Mouse (Mus musculus) cortical plate, adult 2 months (tissue): Measurements from ENCODE around the gene Zfpl1. TPM values are rescaled to one million over a fixed set of nuclear protein-coding genes. Genes with fewer than 3 reads are reported as not detected.

Source experiments
- H3K27ac ChIP-seq: fragments of 200-500 bp; 2 replicates; pipeline ENCODE4 v1.5.1; 2012; ENCODE audit warnings: low read length, control low read depth, inconsistent platforms; ENCODE audit not compliant: insufficient read depth
- H3K4me1 ChIP-seq: fragments of 200-500 bp; 2 replicates; pipeline ENCODE4 v1.6.1; 2011; ENCODE audit warnings: low read length; ENCODE audit not compliant: control insufficient read depth, insufficient read depth
- H3K4me3 ChIP-seq: fragments of 200-500 bp; 2 replicates; pipeline ENCODE4 v1.5.1; 2011; ENCODE audit warnings: mild to moderate bottlenecking, low read length, control low read depth; ENCODE audit not compliant: insufficient read depth
- CTCF ChIP-seq: fragments of 200-500 bp; IDR thresholded peaks from 2 replicates; pipeline ENCODE4 v1.5.1; 2011; ENCODE audit warnings: mild to moderate bottlenecking, control low read depth, low read length; ENCODE audit not compliant: insufficient read depth; ENCODE audit errors: extremely low read depth
- POLR2A ChIP-seq: fragments of 200-500 bp; IDR thresholded peaks from 2 replicates; pipeline ENCODE4 v1.6.1; 2011; ENCODE audit warnings: mild to moderate bottlenecking, low read length, control low read depth; ENCODE audit not compliant: insufficient read depth; ENCODE audit errors: extremely low read depth
- polyA plus RNA-seq: library from polyadenylated mRNA; depleted of rRNA; stranded (reverse); fragments of >200 nt; gene quantifications from 2 replicates; pipeline ENCODE4 v1.2.3, GENCODE M21; 2012

Gene Zfpl1
- polyA plus RNA-seq, 1 experiment = 83.9 TPM

DNA sequence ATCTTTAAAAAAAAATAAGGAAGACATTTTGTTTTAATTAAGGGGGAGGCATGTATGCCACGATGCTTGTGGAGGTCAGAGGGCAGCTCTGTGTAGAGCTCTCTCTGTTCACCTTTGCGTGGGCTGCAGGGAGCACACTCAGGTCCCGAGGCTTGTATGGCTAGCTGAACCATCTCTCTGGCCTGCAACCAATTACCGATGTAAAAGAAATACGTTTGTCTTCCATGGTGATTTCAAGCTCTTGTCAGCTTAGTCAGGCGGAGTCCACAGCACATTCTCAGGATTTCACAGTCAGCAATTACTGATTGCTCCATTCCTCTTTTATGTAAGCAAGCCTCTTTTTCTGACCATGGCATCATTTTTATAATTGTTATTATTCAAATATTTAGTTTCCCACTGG, 16.4 kb upstream of the Zfpl1 start:
- no peak for TF ChIP-seq POLR2A
- TF ChIP-seq CTCF = no peak
- Histone ChIP-seq H3K27ac (no peak overlapping the region), H3K4me1 (no peaks in the 10 kb centered on the region), H3K4me3 (no peak overlapping the region)

DNA sequence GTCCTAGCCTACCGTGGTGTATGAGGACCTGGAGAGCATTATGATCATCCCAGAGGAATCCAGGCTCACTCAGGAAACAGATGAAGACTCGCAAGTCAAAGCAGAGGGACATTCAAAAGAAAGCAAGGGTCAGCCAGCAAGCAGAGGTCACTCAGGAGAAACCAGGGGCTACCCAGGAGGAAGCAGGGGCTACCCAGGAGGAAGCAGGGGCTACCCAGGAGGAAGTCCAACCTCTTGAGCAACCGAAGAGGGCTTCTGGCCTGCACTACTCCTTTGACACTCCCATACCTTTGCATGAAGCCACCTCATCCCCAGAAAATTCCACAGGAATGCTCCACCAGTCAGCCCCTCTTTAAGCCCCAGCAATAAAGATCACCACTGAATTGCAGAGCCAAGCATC, 13.1 kb upstream of the Zfpl1 start:
- no peak overlapping the region for H3K27ac ChIP-seq
- no peaks in the 10 kb centered on the region for H3K4me1 ChIP-seq
- TF ChIP-seq POLR2A (no peak), CTCF (no peak)
- H3K4me3 ChIP-seq = no peak overlapping the region

GRCm38 (mm10) chr19:6094119-6094518, 9.4 kb upstream of the Zfpl1 start, which contains the start of gene AC131692.1:
Gene AC131692.1 (plus strand): TSS chr19:6094419.
- TF ChIP-seq CTCF (no peak), POLR2A (no peak)
- H3K4me1 ChIP-seq = no peaks in the 10 kb centered on the region
- H3K27ac ChIP-seq = no peak within 1 kb of the TSS
- H3K4me3 ChIP-seq = no peak within 1 kb of the TSS

DNA sequence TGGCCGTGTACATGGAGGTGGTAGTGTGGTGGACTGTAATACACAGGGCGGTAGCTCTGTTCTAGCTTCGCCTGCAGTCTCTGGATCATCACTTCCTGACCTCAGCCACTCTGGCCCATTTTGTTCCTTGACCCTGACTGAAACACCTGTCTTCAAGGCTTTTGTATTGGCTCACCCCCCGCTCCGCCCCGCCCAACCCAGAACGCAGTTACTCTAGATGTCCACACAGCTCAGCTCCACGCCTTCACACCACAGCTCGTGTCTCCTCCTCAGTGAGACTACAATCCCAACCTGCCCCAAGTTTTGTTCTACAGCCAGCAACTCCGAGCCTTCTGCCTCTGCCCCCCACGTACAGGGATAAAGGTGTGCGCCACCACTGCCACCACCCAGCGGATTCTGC, 4.1 kb upstream of the Zfpl1 start:
- Histone ChIP-seq H3K27ac (no peak overlapping the region), H3K4me1 (0 out of 2 replicates have a peak, but pooled peaks cover 2% of the 10 kb centered on the region), H3K4me3 (no peak overlapping the region)
- no peak for TF ChIP-seq CTCF

- Histone ChIP-seq H3K27ac (no peak overlapping the region), H3K4me3 (no peak overlapping the region; the same call in 1 of the 2 replicates), H3K4me1 (0 out of 2 replicates have a peak, but pooled peaks cover 3% of the 10 kb centered on the region)
- no peak for TF ChIP-seq CTCF
- no peak for TF ChIP-seq POLR2A
These were observed 692 bp upstream of the Zfpl1 start for GRCm38 (mm10) chr19:6085417-6085879.

DNA sequence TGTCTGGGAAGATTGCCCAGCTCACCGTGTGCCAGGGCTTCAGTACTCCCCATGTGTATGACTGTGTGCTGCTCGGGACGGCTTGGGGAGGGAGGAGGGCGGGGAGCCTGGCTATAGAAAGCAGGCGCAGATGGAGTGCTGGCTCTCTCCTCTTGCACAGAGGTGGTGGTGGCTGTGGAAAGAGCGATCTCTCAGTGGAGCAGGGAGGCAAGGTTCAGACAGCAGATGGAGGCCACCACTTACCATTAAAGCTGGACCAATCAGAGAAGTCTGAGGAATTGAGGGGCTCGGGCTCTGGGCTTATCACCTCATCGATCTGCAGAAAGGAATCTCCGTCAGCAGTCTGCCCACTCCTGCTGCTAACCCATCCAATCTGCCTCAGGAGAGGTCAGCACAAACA, 2.6 kb downstream of the Zfpl1 start, which contains the start of gene Gm28374:
Gene Gm28374 (minus strand): TSS at position 101 of the 400 bp plus-strand sequence.
- no peak for TF ChIP-seq CTCF
- no peak for TF ChIP-seq POLR2A
- no peak within 1 kb of the TSS for H3K27ac ChIP-seq
- H3K4me1 ChIP-seq = 0 out of 2 replicates have a peak, but pooled peaks cover 4% of the 10 kb centered on the region
- no peak within 1 kb of the TSS for H3K4me3 ChIP-seq

DNA sequence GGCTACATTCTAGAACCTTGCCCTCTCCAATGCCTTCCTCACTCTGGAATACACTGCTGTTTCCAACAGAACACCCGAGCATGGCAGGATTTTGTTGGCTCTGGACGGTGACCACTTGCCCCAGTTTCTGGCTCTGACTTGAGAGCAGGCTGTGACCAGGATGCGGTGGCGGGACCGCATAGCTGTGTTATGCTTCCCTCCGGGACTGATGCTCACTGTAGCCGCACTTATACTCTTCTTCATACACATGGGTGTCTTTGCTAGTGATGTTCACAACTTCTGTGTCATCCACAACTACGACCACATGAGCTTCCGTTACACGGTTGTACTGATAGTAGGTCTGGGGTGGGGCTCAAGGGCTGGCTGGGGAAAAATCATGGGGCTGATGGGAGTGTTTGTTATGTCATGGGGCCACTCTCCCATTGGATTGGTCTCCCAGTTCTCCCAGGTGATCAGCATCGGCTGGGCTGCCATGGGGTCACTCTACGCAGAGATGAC, 4.7 kb downstream of the Zfpl1 start, which contains the start of gene Tmem262:
Gene Tmem262 (plus strand): TSS at position 51 of the 498 bp plus-strand sequence.
- Histone ChIP-seq H3K4me1 (peaks cover 7% of the 10 kb centered on the region), H3K27ac (no peak within 1 kb of the TSS), H3K4me3 (no peak within 1 kb of the TSS)
- no peak for TF ChIP-seq CTCF
- no peak for TF ChIP-seq POLR2A

- Histone ChIP-seq H3K4me1 (peaks cover 4% of the 10 kb centered on the region), H3K27ac (peak within 1 kb of the TSS; percentile 75), H3K4me3 (peak within 1 kb of the TSS; percentile 89)
- peak; percentile 49; the same call in 1 of the 2 replicates for TF ChIP-seq POLR2A
- no peak for TF ChIP-seq CTCF
These were observed 8.0 kb downstream of the Zfpl1 start, which contains the start of gene Vps51 for GRCm38 (mm10) chr19:6076564-6077393. Gene Vps51 (minus strand): TSS chr19:6077231.

DNA sequence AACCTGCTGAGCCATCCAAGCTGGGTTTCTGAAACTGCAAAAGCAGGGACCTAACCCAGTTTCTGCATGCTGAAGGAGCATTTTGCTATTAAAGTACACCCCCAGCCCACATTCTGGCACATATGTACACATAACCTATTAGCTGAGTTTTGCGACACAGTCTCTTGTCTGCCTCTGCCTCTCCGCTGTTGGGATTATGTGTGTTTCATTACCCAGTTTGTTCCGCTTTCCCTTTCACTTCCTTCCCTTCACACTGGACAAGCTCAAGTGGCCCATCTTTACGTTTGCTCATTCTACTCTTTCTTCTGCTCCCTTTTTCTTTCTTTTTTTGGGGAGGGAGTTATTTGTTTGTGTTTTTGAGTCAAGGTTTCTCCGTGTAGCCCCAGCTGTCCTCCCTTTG, 10.9 kb downstream of the Zfpl1 start:
- Histone ChIP-seq H3K4me1 (peaks cover 4% of the 10 kb centered on the region), H3K27ac (no peak overlapping the region), H3K4me3 (no peak overlapping the region)
- no peak for TF ChIP-seq POLR2A
- no peak for TF ChIP-seq CTCF
